Mouse (Mus musculus) macrophage (primary cell): ENCODE measurements around the gene Abcc4. TPM values are rescaled to one million over a fixed set of nuclear protein-coding genes. Genes with fewer than 3 reads are reported as not detected.

Experiments used
- H3K27ac ChIP-seq: fragments of 350-480 bp; formaldehyde crosslinking; 2 replicates; pipeline ENCODE4 v1.9.0; 2021
- H3K36me3 ChIP-seq: fragments of 350-480 bp; formaldehyde crosslinking; 2 replicates; pipeline ENCODE4 v1.9.0; 2021; ENCODE audit errors: inconsistent target
- H3K4me3 ChIP-seq: fragments of 350-480 bp; formaldehyde crosslinking; 2 replicates; pipeline ENCODE4 v1.9.0; 2021; ENCODE audit errors: inconsistent target
- H3K79me2 ChIP-seq: fragments of 350-480 bp; formaldehyde crosslinking; 2 replicates; pipeline ENCODE4 v1.9.0; 2021; ENCODE audit errors: inconsistent target
- WGBS: methylation state at CpG from one replicate; pipeline ENCODE4 v1.1.7; 2026; ENCODE audit warnings: inconsistent platforms; ENCODE audit not compliant: missing documents; 5-methylcytosine and 5-hydroxymethylcytosine counted together
- polyA plus RNA-seq: library from polyadenylated mRNA; stranded (reverse); fragments of 250-400 nt; gene quantifications from 3 replicates; pipeline ENCODE4 v1.2.4, GENCODE M21; 2018; ENCODE audit warnings: inconsistent platforms

The Abcc4 gene
- polyA plus RNA-seq, 1 experiment from 2014 or later, result 9.2 TPM

GRCm38 (mm10) chr14:118613734-118614133 is 92.3 kb downstream of the Abcc4 start:
- no peak overlapping the region for H3K4me3 ChIP-seq
- WGBS, result 97% methylated on average over 9 of the region's 9 CpGs
- H3K79me2 ChIP-seq, result no peaks in the 10 kb centered on the region
- H3K36me3 ChIP-seq, result peaks cover 6% of the 10 kb centered on the region; the same call in 1 of the 2 replicates
- H3K27ac ChIP-seq, result no peak overlapping the region

- H3K36me3 ChIP-seq, result peaks cover 6% of the 10 kb centered on the region; the same call in 1 of the 2 replicates
- no peaks in the 10 kb centered on the region for H3K79me2 ChIP-seq
- no peak overlapping the region for H3K4me3 ChIP-seq
- 80% methylated on average over 17 of the region's 17 CpGs for WGBS
- no peak overlapping the region for H3K27ac ChIP-seq
Observed at GRCm38 (mm10) chr14:118611714-118612113, 94.3 kb downstream of the Abcc4 start.

DNA sequence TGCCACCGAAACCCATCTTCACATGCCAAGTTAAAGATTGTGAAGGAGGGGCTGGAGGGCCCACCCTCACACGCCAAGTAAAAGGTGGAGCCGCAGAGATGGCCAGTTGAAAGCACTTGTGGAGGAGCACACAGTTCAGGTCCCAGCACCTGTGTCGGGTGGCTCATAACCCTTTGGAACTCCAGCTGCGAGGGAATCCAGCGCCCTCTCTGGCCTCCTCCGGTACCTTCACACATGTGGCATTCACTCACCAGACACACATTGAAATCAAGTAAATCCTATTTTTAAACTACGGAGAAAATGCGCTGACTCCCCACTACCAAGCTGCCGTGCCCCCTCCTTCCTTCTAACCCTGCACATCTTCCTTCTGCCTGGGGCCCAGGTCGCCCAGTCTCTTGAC is 95.2 kb downstream of the Abcc4 start:
- 96% methylated on average over 9 of the region's 11 CpGs for WGBS
- Histone ChIP-seq H3K27ac (no peak overlapping the region), H3K36me3 (peaks cover 6% of the 10 kb centered on the region; the same call in 1 of the 2 replicates), H3K79me2 (no peaks in the 10 kb centered on the region), H3K4me3 (no peak overlapping the region)

DNA sequence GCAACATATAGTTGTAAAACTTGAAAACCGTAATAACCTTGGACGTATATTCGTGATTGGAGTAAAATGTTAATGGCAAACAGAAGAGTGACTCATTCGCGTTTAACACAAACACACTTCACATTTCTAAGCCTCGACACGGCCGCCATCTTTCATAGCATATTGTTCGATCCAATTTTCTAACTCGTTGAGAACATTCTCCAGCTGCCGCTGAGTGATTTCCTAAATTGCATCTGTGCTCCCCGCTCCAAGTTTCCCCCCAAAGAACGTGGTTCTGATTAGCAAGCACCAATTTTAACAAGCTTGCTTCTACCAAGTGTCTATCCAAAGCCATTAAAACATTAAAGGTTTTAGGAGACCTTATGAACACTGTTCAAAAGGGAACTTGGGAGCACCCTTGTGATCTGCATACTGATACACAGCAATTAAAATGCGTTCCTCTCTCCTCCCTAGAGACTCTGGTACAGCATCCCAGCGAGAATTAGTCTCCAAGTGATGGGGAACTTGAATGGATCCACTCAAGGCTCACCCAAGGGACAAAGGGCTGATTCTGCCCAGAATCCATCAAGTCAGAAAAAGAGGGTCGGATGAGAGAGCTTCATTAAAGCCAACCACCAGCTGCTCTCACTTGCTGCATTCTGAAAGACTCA is 97.1 kb downstream of the Abcc4 start:
- Histone ChIP-seq H3K36me3 (peaks cover 6% of the 10 kb centered on the region; the same call in 1 of the 2 replicates), H3K79me2 (no peaks in the 10 kb centered on the region), H3K27ac (no peak overlapping the region), H3K4me3 (no peak overlapping the region)
- WGBS, result 96% methylated on average over 14 of the region's 16 CpGs

GRCm38 (mm10) chr14:118608317-118608716 is 97.7 kb downstream of the Abcc4 start:
- WGBS, result 96% methylated on average over 7 of the region's 7 CpGs
- Histone ChIP-seq H3K27ac (no peak overlapping the region), H3K4me3 (no peak overlapping the region), H3K36me3 (peaks cover 6% of the 10 kb centered on the region; the same call in 1 of the 2 replicates), H3K79me2 (no peaks in the 10 kb centered on the region)

GRCm38 (mm10) chr14:118606476-118606875 is 99.5 kb downstream of the Abcc4 start:
- WGBS, result 92% methylated on average over 9 of the region's 9 CpGs
- H3K27ac ChIP-seq, result no peak overlapping the region
- H3K79me2 ChIP-seq, result no peaks in the 10 kb centered on the region
- no peak overlapping the region for H3K4me3 ChIP-seq
- H3K36me3 ChIP-seq, result peaks cover 6% of the 10 kb centered on the region; the same call in 1 of the 2 replicates

DNA sequence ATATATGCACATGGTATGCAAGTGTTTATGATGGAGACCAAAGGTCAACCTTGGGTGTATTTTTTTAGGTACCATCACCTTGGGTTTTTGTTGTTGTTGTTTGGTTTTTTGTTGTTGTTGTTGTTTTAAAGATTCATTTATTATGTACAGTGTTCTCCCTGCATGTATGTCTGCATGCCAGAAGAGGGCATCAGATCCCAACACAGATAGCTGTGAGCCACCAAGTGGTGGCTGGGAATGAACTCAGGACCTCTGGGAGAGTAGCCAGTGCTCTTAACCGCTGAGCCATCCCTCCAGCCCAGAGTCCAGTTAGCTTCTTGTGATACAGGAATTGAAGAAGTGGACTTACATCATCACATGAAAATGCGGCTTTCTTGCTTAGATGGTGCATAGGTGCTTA is 101.1 kb downstream of the Abcc4 start:
- 93% methylated on average over 2 of the region's 2 CpGs for WGBS
- Histone ChIP-seq H3K27ac (no peak overlapping the region), H3K4me3 (no peak overlapping the region), H3K79me2 (no peaks in the 10 kb centered on the region), H3K36me3 (no peaks in the 10 kb centered on the region)

DNA sequence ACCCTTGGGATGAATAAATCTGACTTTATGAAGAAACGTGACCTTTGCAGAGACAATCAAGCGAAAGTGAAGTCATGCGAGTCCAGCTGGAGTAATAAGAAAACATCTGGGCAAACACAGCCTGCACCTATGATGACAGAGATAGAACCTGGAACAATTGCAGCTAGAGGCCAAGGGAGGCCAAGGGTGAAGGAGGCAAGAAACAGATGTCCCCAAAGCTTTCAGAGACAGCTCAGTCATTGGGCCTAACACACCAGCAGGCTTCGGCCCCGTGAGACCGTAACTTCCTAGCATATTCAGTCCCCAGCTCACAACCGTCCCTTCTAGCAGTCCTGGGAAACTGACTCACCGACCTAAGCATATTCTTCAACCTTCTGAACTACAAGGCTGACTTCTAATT is 104.0 kb downstream of the Abcc4 start:
- WGBS, result 93% methylated on average over 8 of the region's 8 CpGs

DNA sequence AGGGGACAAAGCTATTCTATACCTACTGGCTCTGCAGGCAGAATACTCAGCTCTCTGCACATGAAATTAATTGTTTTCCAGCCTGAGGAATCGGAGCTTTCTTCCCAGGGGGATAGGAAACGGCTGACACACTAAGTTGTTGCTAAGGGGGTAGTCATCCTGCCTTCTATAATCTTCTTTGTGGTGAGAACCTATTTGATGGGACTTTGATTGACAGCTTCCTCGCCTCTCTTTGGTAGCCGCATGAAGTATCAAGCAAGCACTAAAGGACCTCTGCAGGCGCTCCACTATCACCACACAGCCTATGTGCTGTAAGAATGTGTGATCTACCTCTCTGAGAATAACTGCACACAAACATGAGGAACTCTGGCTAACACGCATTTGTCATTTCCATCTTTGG is 105.3 kb downstream of the Abcc4 start:
- H3K79me2 ChIP-seq, result no peaks in the 10 kb centered on the region
- H3K36me3 ChIP-seq, result peaks cover 4% of the 10 kb centered on the region; the same call in 1 of the 2 replicates
- no peak overlapping the region for H3K27ac ChIP-seq
- no peak overlapping the region for H3K4me3 ChIP-seq
- WGBS, result 93% methylated on average over 6 of the region's 6 CpGs

More for the DNA sequence above, 104.0 kb downstream of the Abcc4 start:
- no peak overlapping the region for H3K4me3 ChIP-seq
- H3K27ac ChIP-seq, result no peak overlapping the region
- no peaks in the 10 kb centered on the region for H3K79me2 ChIP-seq
- H3K36me3 ChIP-seq, result peaks cover 4% of the 10 kb centered on the region; the same call in 1 of the 2 replicates

GRCm38 (mm10) chr14:118598757-118599156 is 107.3 kb downstream of the Abcc4 start:
- no peak overlapping the region for H3K4me3 ChIP-seq
- no peak overlapping the region for H3K27ac ChIP-seq
- H3K36me3 ChIP-seq, result peaks cover 4% of the 10 kb centered on the region; the same call in 1 of the 2 replicates
- no peaks in the 10 kb centered on the region for H3K79me2 ChIP-seq
- 86% methylated on average over 3 of the region's 3 CpGs for WGBS

GRCm38 (mm10) chr14:118594463-118594862 is 111.6 kb downstream of the Abcc4 start:
- 6% methylated on average over 13 of the region's 13 CpGs for WGBS
- H3K79me2 ChIP-seq, result no peaks in the 10 kb centered on the region
- peak overlapping the region; percentile 62 for H3K27ac ChIP-seq
- H3K4me3 ChIP-seq, result peak overlapping the region; percentile 8; the same call in 1 of the 2 replicates
- peaks cover 4% of the 10 kb centered on the region; the same call in 1 of the 2 replicates for H3K36me3 ChIP-seq

GRCm38 (mm10) chr14:118591477-118592403 is 114.3 kb downstream of the Abcc4 start:
- no peak overlapping the region for H3K4me3 ChIP-seq
- no peak overlapping the region for H3K27ac ChIP-seq
- no peaks in the 10 kb centered on the region for H3K79me2 ChIP-seq
- no peaks in the 10 kb centered on the region; the same call in 1 of the 2 replicates for H3K36me3 ChIP-seq
- WGBS, result 69% methylated on average over 20 of the region's 20 CpGs

DNA sequence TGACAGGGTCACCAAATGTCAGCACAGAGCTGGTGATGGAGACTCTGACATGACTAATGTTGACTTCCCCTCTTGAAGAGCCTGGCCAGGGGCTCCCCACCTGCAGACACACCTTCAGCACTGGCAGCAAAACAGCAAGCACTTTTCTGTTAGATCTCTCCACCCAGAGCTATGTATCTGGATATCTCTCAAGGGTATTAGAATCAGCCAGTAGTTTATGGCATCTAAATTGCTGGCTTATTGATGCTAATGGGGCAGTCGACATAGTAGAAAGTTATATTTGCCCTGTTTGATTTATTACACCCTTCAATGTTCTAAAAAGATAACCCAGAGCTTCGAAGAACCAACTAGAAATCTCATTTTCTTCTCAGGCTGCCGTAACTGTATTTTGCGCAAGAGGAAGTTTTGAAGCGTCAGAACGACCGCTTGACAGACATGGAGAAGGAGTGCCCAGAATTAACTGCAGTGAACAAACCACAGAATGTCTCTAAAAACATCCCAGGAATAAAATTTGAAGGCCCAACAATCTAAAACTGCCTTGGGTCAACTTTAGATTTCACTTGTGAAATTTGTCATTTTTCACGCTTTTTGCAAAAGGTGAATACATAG is 123.6 kb downstream of the Abcc4 start:
- WGBS, result 13% methylated on average over 7 of the region's 8 CpGs
- no peaks in the 10 kb centered on the region for H3K79me2 ChIP-seq

DNA sequence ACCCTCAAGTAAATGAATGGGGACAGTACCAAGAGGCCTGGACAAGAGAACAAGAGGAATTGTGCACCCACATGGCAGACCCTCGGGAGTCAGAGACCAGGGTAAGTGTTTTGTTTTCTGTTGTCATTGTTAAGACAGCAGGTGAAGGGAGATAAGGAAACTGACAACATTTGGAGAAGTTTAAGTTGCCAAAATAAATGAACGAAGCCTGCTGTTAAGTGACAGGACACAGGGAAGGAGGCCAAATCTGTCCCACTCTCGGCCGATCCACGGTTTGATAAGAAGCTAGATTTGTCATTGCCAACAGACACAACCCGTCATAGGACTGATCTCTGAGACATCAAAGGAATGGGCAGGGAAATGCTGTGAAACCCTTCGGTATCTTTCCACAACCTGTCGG is 124.3 kb downstream of the Abcc4 start:
- no peak overlapping the region for H3K27ac ChIP-seq
- WGBS, result 65% methylated on average over 8 of the region's 8 CpGs
- no peaks in the 10 kb centered on the region for H3K79me2 ChIP-seq
- no peak overlapping the region for H3K4me3 ChIP-seq
- H3K36me3 ChIP-seq, result no peaks in the 10 kb centered on the region

More for the DNA sequence above, 123.6 kb downstream of the Abcc4 start:
- Histone ChIP-seq H3K4me3 (no peak overlapping the region), H3K27ac (no peak overlapping the region), H3K36me3 (no peaks in the 10 kb centered on the region)
